Mouse (Mus musculus): ENCODE measurements around the gene Usp10. TPM values are rescaled to one million over a fixed set of nuclear protein-coding genes. Genes with fewer than 3 reads are reported as not detected.

Usp10 gene
- polyA plus RNA-seq, 1 experiment from 2014 or later: 152 TPM

GRCm38 (mm10) chr8:119911258-119911962 is 1.2 kb downstream of the Usp10 start:
- ATAC-seq (ENCODE audit: low FRiP score): peak; percentile 70

GRCm38 (mm10) chr8:119912643-119913042 is 2.5 kb downstream of the Usp10 start:
- Histone ChIP-seq H3K36me3 (ENCODE audit: control insufficient read depth, insufficient read depth, low read length) (no peaks in the 10 kb centered on the region), H3K4me2 (peak overlapping the region; percentile 88), H3K9me3 (ENCODE audit: control insufficient read depth, low read length) (no peaks in the 10 kb centered on the region), H3K27me3 (ENCODE audit: control insufficient read depth, insufficient read depth, low read length) (no peaks in the 10 kb centered on the region), H3K9ac (ENCODE audit: low read length) (peak overlapping the region; percentile 41; the same call in 1 of the 2 replicates), H3K4me1 (ENCODE audit: control insufficient read depth, insufficient read depth, low read length) (peaks cover 37% of the 10 kb centered on the region), H3K4me3 (ENCODE audit: low read depth, low read length) (peak overlapping the region; percentile 88), H3K27ac (ENCODE audit: low read depth, low read length) (no peak overlapping the region)
- DNase-seq (ENCODE audit: low spot score, missing footprints) (no peak), ATAC-seq (ENCODE audit: low FRiP score) (no peak)
- 44% methylated on average over 6 of the region's 6 CpGs for WGBS

More at GRCm38 (mm10) chr8:119911258-119911962, 1.2 kb downstream of the Usp10 start:
- DNase-seq (ENCODE audit: low spot score, missing footprints): no peak
- no peaks in the 10 kb centered on the region for H3K36me3 ChIP-seq (ENCODE audit: control insufficient read depth, insufficient read depth, low read length)
- peak overlapping the region; percentile 85 for H3K27ac ChIP-seq (ENCODE audit: low read depth, low read length)
- peaks cover 34% of the 10 kb centered on the region for H3K4me1 ChIP-seq (ENCODE audit: control insufficient read depth, insufficient read depth, low read length)
- H3K27me3 ChIP-seq (ENCODE audit: control insufficient read depth, insufficient read depth, low read length): no peaks in the 10 kb centered on the region
- H3K4me3 ChIP-seq (ENCODE audit: low read depth, low read length): peak overlapping the region; percentile 88
- H3K9ac ChIP-seq (ENCODE audit: low read length): peak overlapping the region; percentile 96
- no peaks in the 10 kb centered on the region for H3K9me3 ChIP-seq (ENCODE audit: control insufficient read depth, low read length)
- WGBS: under 1% methylated on average over 30 of the region's 30 CpGs
- H3K4me2 ChIP-seq: peak overlapping the region; percentile 88

GRCm38 (mm10) chr8:119913181-119913580 is 3.0 kb downstream of the Usp10 start:
- no peaks in the 10 kb centered on the region for H3K27me3 ChIP-seq (ENCODE audit: control insufficient read depth, insufficient read depth, low read length)
- no peak overlapping the region for H3K9ac ChIP-seq (ENCODE audit: low read length)
- no peaks in the 10 kb centered on the region for H3K9me3 ChIP-seq (ENCODE audit: control insufficient read depth, low read length)
- H3K27ac ChIP-seq (ENCODE audit: low read depth, low read length): no peak overlapping the region
- H3K4me2 ChIP-seq: peak overlapping the region; percentile 88
- no peak for ATAC-seq (ENCODE audit: low FRiP score)
- 79% methylated on average over 3 of the region's 3 CpGs for WGBS
- no peak for DNase-seq (ENCODE audit: low spot score, missing footprints)
- H3K36me3 ChIP-seq (ENCODE audit: control insufficient read depth, insufficient read depth, low read length): no peaks in the 10 kb centered on the region
- H3K4me3 ChIP-seq (ENCODE audit: low read depth, low read length): no peak overlapping the region
- peaks cover 37% of the 10 kb centered on the region for H3K4me1 ChIP-seq (ENCODE audit: control insufficient read depth, insufficient read depth, low read length)

- no peak overlapping the region for H3K4me2 ChIP-seq
- ATAC-seq (ENCODE audit: low FRiP score): no peak
- DNase-seq (ENCODE audit: low spot score, missing footprints): no peak
These were observed 4.0 kb downstream of the Usp10 start for GRCm38 (mm10) chr8:119914161-119914560.

GRCm38 (mm10) chr8:119915298-119915697 is 5.1 kb downstream of the Usp10 start:
- no peak overlapping the region for H3K4me3 ChIP-seq (ENCODE audit: low read depth, low read length)
- H3K4me2 ChIP-seq: no peak overlapping the region
- WGBS: 93% methylated on average over 4 of the region's 4 CpGs
- DNase-seq (ENCODE audit: low spot score, missing footprints): no peak
- H3K9me3 ChIP-seq (ENCODE audit: control insufficient read depth, low read length): no peaks in the 10 kb centered on the region
- no peak overlapping the region for H3K27ac ChIP-seq (ENCODE audit: low read depth, low read length)
- no peaks in the 10 kb centered on the region for H3K36me3 ChIP-seq (ENCODE audit: control insufficient read depth, insufficient read depth, low read length)
- H3K4me1 ChIP-seq (ENCODE audit: control insufficient read depth, insufficient read depth, low read length): peaks cover 37% of the 10 kb centered on the region
- H3K9ac ChIP-seq (ENCODE audit: low read length): no peak overlapping the region
- ATAC-seq (ENCODE audit: low FRiP score): no peak
- no peaks in the 10 kb centered on the region for H3K27me3 ChIP-seq (ENCODE audit: control insufficient read depth, insufficient read depth, low read length)

More at GRCm38 (mm10) chr8:119914161-119914560, 4.0 kb downstream of the Usp10 start:
- Histone ChIP-seq H3K27ac (ENCODE audit: low read depth, low read length) (no peak overlapping the region), H3K9me3 (ENCODE audit: control insufficient read depth, low read length) (no peaks in the 10 kb centered on the region), H3K4me3 (ENCODE audit: low read depth, low read length) (no peak overlapping the region), H3K27me3 (ENCODE audit: control insufficient read depth, insufficient read depth, low read length) (no peaks in the 10 kb centered on the region), H3K36me3 (ENCODE audit: control insufficient read depth, insufficient read depth, low read length) (no peaks in the 10 kb centered on the region), H3K9ac (ENCODE audit: low read length) (0 out of 2 replicates have a peak overlapping the region, but pooled peaks have one; percentile 16), H3K4me1 (ENCODE audit: control insufficient read depth, insufficient read depth, low read length) (peaks cover 37% of the 10 kb centered on the region)
- 67% methylated on average over 2 of the region's 2 CpGs for WGBS

- Histone ChIP-seq H3K27ac (ENCODE audit: low read depth, low read length) (no peak overlapping the region), H3K4me2 (no peak overlapping the region), H3K4me1 (ENCODE audit: control insufficient read depth, insufficient read depth, low read length) (peaks cover 37% of the 10 kb centered on the region), H3K36me3 (ENCODE audit: control insufficient read depth, insufficient read depth, low read length) (no peaks in the 10 kb centered on the region), H3K9ac (ENCODE audit: low read length) (no peak overlapping the region), H3K9me3 (ENCODE audit: control insufficient read depth, low read length) (no peaks in the 10 kb centered on the region), H3K4me3 (ENCODE audit: low read depth, low read length) (no peak overlapping the region), H3K27me3 (ENCODE audit: control insufficient read depth, insufficient read depth, low read length) (no peaks in the 10 kb centered on the region)
- WGBS: 86% methylated on average over 16 of the region's 16 CpGs
- DNase-seq (ENCODE audit: low spot score, missing footprints) (no peak), ATAC-seq (ENCODE audit: low FRiP score) (no peak)
These were observed 6.2 kb downstream of the Usp10 start for GRCm38 (mm10) chr8:119916237-119916892.

GRCm38 (mm10) chr8:119917415-119917814 is 7.3 kb downstream of the Usp10 start:
- no peak for ATAC-seq (ENCODE audit: low FRiP score)
- Histone ChIP-seq H3K4me1 (ENCODE audit: control insufficient read depth, insufficient read depth, low read length) (peaks cover 30% of the 10 kb centered on the region), H3K27me3 (ENCODE audit: control insufficient read depth, insufficient read depth, low read length) (no peaks in the 10 kb centered on the region)

GRCm38 (mm10) chr8:119918155-119918567 is 8.0 kb downstream of the Usp10 start:
- WGBS: 94% methylated on average over 1 of the region's 1 CpGs
- peaks cover 22% of the 10 kb centered on the region for H3K4me1 ChIP-seq (ENCODE audit: control insufficient read depth, insufficient read depth, low read length)
- no peak overlapping the region for H3K9ac ChIP-seq (ENCODE audit: low read length)

More at GRCm38 (mm10) chr8:119917415-119917814, 7.3 kb downstream of the Usp10 start:
- H3K4me2 ChIP-seq: no peak overlapping the region
- H3K9ac ChIP-seq (ENCODE audit: low read length): no peak overlapping the region
- no peak overlapping the region for H3K4me3 ChIP-seq (ENCODE audit: low read depth, low read length)
- no peak overlapping the region for H3K27ac ChIP-seq (ENCODE audit: low read depth, low read length)
- no peak for DNase-seq (ENCODE audit: low spot score, missing footprints)
- H3K36me3 ChIP-seq (ENCODE audit: control insufficient read depth, insufficient read depth, low read length): no peaks in the 10 kb centered on the region
- WGBS: 87% methylated on average over 3 of the region's 3 CpGs
- H3K9me3 ChIP-seq (ENCODE audit: control insufficient read depth, low read length): no peaks in the 10 kb centered on the region

GRCm38 (mm10) chr8:119923259-119923658 is 13.1 kb downstream of the Usp10 start:
- Histone ChIP-seq H3K4me1 (ENCODE audit: control insufficient read depth, insufficient read depth, low read length) (0 out of 2 replicates have a peak, but pooled peaks cover 2% of the 10 kb centered on the region), H3K4me3 (ENCODE audit: low read depth, low read length) (no peak overlapping the region), H3K27me3 (ENCODE audit: control insufficient read depth, insufficient read depth, low read length) (no peaks in the 10 kb centered on the region), H3K27ac (ENCODE audit: low read depth, low read length) (no peak overlapping the region), H3K4me2 (no peak overlapping the region), H3K36me3 (ENCODE audit: control insufficient read depth, insufficient read depth, low read length) (no peaks in the 10 kb centered on the region), H3K9me3 (ENCODE audit: control insufficient read depth, low read length) (no peaks in the 10 kb centered on the region), H3K9ac (ENCODE audit: low read length) (no peak overlapping the region)
- 86% methylated on average over 5 of the region's 5 CpGs for WGBS
- ATAC-seq (ENCODE audit: low FRiP score) (no peak), DNase-seq (ENCODE audit: low spot score, missing footprints) (no peak)

More at GRCm38 (mm10) chr8:119918155-119918567, 8.0 kb downstream of the Usp10 start:
- DNase-seq (ENCODE audit: low spot score, missing footprints) (no peak), ATAC-seq (ENCODE audit: low FRiP score) (no peak)
- no peak overlapping the region for H3K27ac ChIP-seq (ENCODE audit: low read depth, low read length)
- no peaks in the 10 kb centered on the region for H3K9me3 ChIP-seq (ENCODE audit: control insufficient read depth, low read length)
- H3K36me3 ChIP-seq (ENCODE audit: control insufficient read depth, insufficient read depth, low read length): no peaks in the 10 kb centered on the region
- no peak overlapping the region for H3K4me2 ChIP-seq
- no peaks in the 10 kb centered on the region for H3K27me3 ChIP-seq (ENCODE audit: control insufficient read depth, insufficient read depth, low read length)
- H3K4me3 ChIP-seq (ENCODE audit: low read depth, low read length): no peak overlapping the region

All from midbrain, embryonic 11.5 days (tissue).